Mouse (Mus musculus): ENCODE results near the gene Slc36a2.

DNA sequence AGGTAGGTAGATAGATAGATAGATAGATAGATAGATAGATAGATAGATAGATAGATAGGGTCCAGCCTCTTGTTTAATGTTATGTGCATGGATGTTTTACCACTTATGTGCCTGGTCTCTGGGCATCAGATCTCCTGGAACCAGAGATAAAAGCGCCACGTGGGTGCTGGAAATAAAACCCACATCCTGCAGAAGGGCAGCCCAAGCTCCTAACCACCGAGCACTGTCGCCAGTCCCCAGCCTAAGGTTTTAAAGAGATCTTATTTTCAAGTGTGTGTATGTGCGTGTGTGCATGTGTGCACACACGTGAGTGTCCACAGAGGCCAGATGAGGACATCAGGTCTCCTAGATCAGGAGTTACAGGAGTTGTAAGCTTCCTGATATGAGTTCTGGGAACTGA is 46.2 kb upstream of the Slc36a2 start:
- TF ChIP-seq CTCF (IDR thresholded peaks at IDR 0.05; ENCODE audit: extremely low read depth, insufficient read depth, low read length) (no peak), POLR2A (IDR thresholded peaks at IDR 0.05; ENCODE audit: extremely low read depth, insufficient read depth, low read length) (no peak)
